Comparison of ENCODE assay signal across 14 mouse cellular contexts in genomic region chr4:128693207-128693606, GRCm38 (mm10). TPM values are rescaled to one million over a fixed set of nuclear protein-coding genes. Genes with fewer than 3 reads are reported as not detected.
A peak's percentile ranks its signal among the peaks of the same experiment; 100 is the strongest.
DNase-seq lines count a peak whose midpoint lies in the region; ATAC-seq and TF ChIP-seq lines count a peak whose summit lies in the region.
"Had no signal": no experiment of that assay in that cellular context is flagged by ENCODE, and none has a peak within 500 bp of the region (broad histone marks: within the 10 kb centered on the region; RNA-seq: fewer than 3 reads in every experiment).

No protein-coding gene starts in this region.

- peaks cover 79% of the 10 kb centered on the region for H3K4me1 ChIP-seq in kidney, embryonic 16.5 days (ENCODE audit: insufficient read depth, low read length)
- H3K4me1 ChIP-seq in stomach, embryonic 14.5 days (ENCODE audit: control insufficient read depth, insufficient read depth, low read length), result peaks cover 54% of the 10 kb centered on the region
- H3K4me1 ChIP-seq in stomach, postnatal 0 days (replicated peaks; ENCODE audit: control insufficient read depth, insufficient read depth), result peaks cover 2% of the 10 kb centered on the region; the same call in 1 of the 2 replicates
- H3K4me1 ChIP-seq in intestine, embryonic 15.5 days (replicated peaks), result peaks cover 58% of the 10 kb centered on the region

- H3K4me2 ChIP-seq in kidney, embryonic 16.5 days (replicated peaks; ENCODE audit: low read depth, low read length), result no peak overlapping the region
- H3K4me2 ChIP-seq in stomach, embryonic 14.5 days (replicated peaks; ENCODE audit: low read depth, low read length), result no peak overlapping the region
- no peak overlapping the region for H3K4me2 ChIP-seq in stomach, postnatal 0 days (replicated peaks; ENCODE audit: low read depth)
- H3K4me2 ChIP-seq in intestine, embryonic 15.5 days (replicated peaks), result no peak overlapping the region
- H3K4me2 ChIP-seq: forebrain, embryonic 12.5 days; liver, embryonic 15.5 days; stomach, embryonic 15.5 days had no signal

- no peaks in the 10 kb centered on the region for H3K27me3 ChIP-seq in kidney, embryonic 16.5 days (ENCODE audit: insufficient read depth, low read length)
- no peaks in the 10 kb centered on the region for H3K27me3 ChIP-seq in stomach, embryonic 14.5 days (ENCODE audit: control insufficient read depth, insufficient read depth, low read length)
- H3K27me3 ChIP-seq in stomach, postnatal 0 days (ENCODE audit: control insufficient read depth, insufficient read depth, low read length), result no peaks in the 10 kb centered on the region
- H3K27me3 ChIP-seq in intestine, embryonic 15.5 days (replicated peaks), result no peaks in the 10 kb centered on the region
- H3K27me3 ChIP-seq: CH12.LX; forebrain, embryonic 12.5 days; liver, embryonic 15.5 days; stomach, embryonic 15.5 days had no signal

- H3K27ac ChIP-seq in kidney, embryonic 16.5 days (ENCODE audit: low read length), result peak overlapping the region; percentile 48; the same call in 1 of the 2 replicates
- H3K27ac ChIP-seq in stomach, embryonic 14.5 days (ENCODE audit: low read length), result peak overlapping the region; percentile 33; the same call in 1 of the 2 replicates
- no peak overlapping the region for H3K27ac ChIP-seq in stomach, postnatal 0 days (replicated peaks)
- 0 out of 2 replicates have a peak overlapping the region, but pooled peaks have one; percentile 13 for H3K27ac ChIP-seq in intestine, embryonic 15.5 days
- H3K27ac ChIP-seq: liver, embryonic 15.5 days; stomach, embryonic 15.5 days had no signal

- no peak for TF ChIP-seq EP300 in stomach, postnatal 0 days (optimal IDR thresholded peaks at IDR 0.05)

- no peaks in the 10 kb centered on the region for H3K9me3 ChIP-seq in kidney, embryonic 16.5 days (ENCODE audit: low read length)
- H3K9me3 ChIP-seq in stomach, embryonic 14.5 days (ENCODE audit: control insufficient read depth, low read depth, low read length), result no peaks in the 10 kb centered on the region
- no peaks in the 10 kb centered on the region for H3K9me3 ChIP-seq in stomach, postnatal 0 days (ENCODE audit: control insufficient read depth, low read length)
- H3K9me3 ChIP-seq in intestine, embryonic 15.5 days, result no peaks in the 10 kb centered on the region
- H3K9me3 ChIP-seq: forebrain, embryonic 12.5 days; liver, embryonic 15.5 days; stomach, embryonic 15.5 days had no signal

- H3K9ac ChIP-seq in kidney, embryonic 16.5 days (replicated peaks; ENCODE audit: low read length), result no peak overlapping the region
- no peak overlapping the region for H3K9ac ChIP-seq in stomach, embryonic 14.5 days (replicated peaks; ENCODE audit: low read depth, low read length)
- H3K9ac ChIP-seq in stomach, postnatal 0 days (ENCODE audit: low read length), result no peak overlapping the region
- H3K9ac ChIP-seq in intestine, embryonic 15.5 days, result no peak overlapping the region
- H3K9ac ChIP-seq: forebrain, embryonic 12.5 days; liver, embryonic 15.5 days; stomach, embryonic 15.5 days had no signal

- DNase-seq in kidney, adult 11 months, result no peak
- no peak for DNase-seq in stomach, postnatal 0 days (ENCODE audit: low spot score)
- no peak for DNase-seq in thymus, postnatal 10 days (ENCODE audit: low spot score in 2 of 2)
- DNase-seq in cerebellum, postnatal 4 days (ENCODE audit: low spot score in 2 of 2), result no peak
- no peak for DNase-seq in adrenal gland, adult 8-10 months
- DNase-seq: gastrocnemius, postnatal 36 days; retina, postnatal 1 day had no signal

- WGBS in kidney, embryonic 16.5 days, result 31% methylated on average over 5 of the region's 5 CpGs
- WGBS in stomach, embryonic 14.5 days, result 38% methylated on average over 5 of the region's 5 CpGs
- WGBS in stomach, postnatal 0 days, result 36% methylated on average over 5 of the region's 5 CpGs
- 36% methylated on average over 5 of the region's 5 CpGs for WGBS in intestine, embryonic 15.5 days

- TF ChIP-seq CTCF in stomach, postnatal 0 days (IDR thresholded peaks at IDR 0.05; ENCODE audit: low read depth), result no peak

- H3K4me3 ChIP-seq in kidney, embryonic 16.5 days (ENCODE audit: low read length), result no peak overlapping the region
- no peak overlapping the region for H3K4me3 ChIP-seq in stomach, embryonic 14.5 days (ENCODE audit: low read depth, low read length)
- no peak overlapping the region for H3K4me3 ChIP-seq in stomach, postnatal 0 days (ENCODE audit: low read depth, low read length)
- no peak overlapping the region for H3K4me3 ChIP-seq in intestine, embryonic 15.5 days (replicated peaks)
- H3K4me3 ChIP-seq: forebrain, embryonic 12.5 days; liver, embryonic 15.5 days; stomach, embryonic 15.5 days had no signal

- H3K36me3 ChIP-seq in kidney, embryonic 16.5 days (ENCODE audit: insufficient read depth, low read length), result no peaks in the 10 kb centered on the region
- no peaks in the 10 kb centered on the region for H3K36me3 ChIP-seq in stomach, embryonic 14.5 days (ENCODE audit: control insufficient read depth, insufficient read depth, low read length)
- H3K36me3 ChIP-seq in stomach, postnatal 0 days (ENCODE audit: control insufficient read depth, insufficient read depth, low read length), result no peaks in the 10 kb centered on the region
- H3K36me3 ChIP-seq in intestine, embryonic 15.5 days, result no peaks in the 10 kb centered on the region
- H3K36me3 ChIP-seq: forebrain, embryonic 12.5 days; liver, embryonic 15.5 days; stomach, embryonic 15.5 days had no signal

- ATAC-seq in kidney, embryonic 16.5 days (ENCODE audit: low FRiP score, low TSS enrichment), result no peak
- ATAC-seq in stomach, embryonic 14.5 days (ENCODE audit: insufficient number of reproducible peaks, insufficient read depth, low FRiP score, low read depth), result no peak
- ATAC-seq in stomach, postnatal 0 days (ENCODE audit: low FRiP score, low TSS enrichment), result no peak
- ATAC-seq in intestine, embryonic 15.5 days, result no peak

RNA-seq across cellular contexts. Expression of gene Phc2, which starts 38.7 kb away (rescaled TPM):
- polyA plus RNA-seq in kidney, embryonic 16.5 days (2015; fragmentation: Nextera tagmentation; extraction: Ambion mirVana), result 19.4 and 21.4 TPM in 2 replicates
- polyA plus RNA-seq in stomach, embryonic 14.5 days (2014; fragmentation: Nextera tagmentation; extraction: Ambion mirVana), result 20.3 and 22.9 TPM in 2 replicates
- polyA plus RNA-seq in stomach, postnatal 0 days (2015; fragmentation: Nextera tagmentation; extraction: Ambion mirVana), result 27.1 and 31.1 TPM in 2 replicates
- polyA plus RNA-seq in intestine, embryonic 15.5 days (2015; fragmentation: Nextera tagmentation; extraction: Ambion mirVana), result 39.2 and 42.3 TPM in 2 replicates
- total RNA-seq in adrenal gland, adult 8-10 months (2022), result 10 to 100 TPM; 73.1 to 83.0 (median 79.9) TPM
